Mouse (Mus musculus) c-Kit-positive CD71-positive TER-119-negative erythroid progenitor cells, embryonic 14.5 days (primary cell): ENCODE results near the gene Gpatch2l.

Experiments used
- DNase-seq: peaks from one replicate; pipeline ENCODE4 v3.0.0-alpha.2; 2013; ENCODE audit warnings: low read depth

Gene Gpatch2l

GRCm38 (mm10) chr12:86280000-86280399 is 38.3 kb downstream of the Gpatch2l start:
- DNase-seq = no peak

- DNase-seq = no peak
Observed at GRCm38 (mm10) chr12:86285704-86286103, 44.0 kb downstream of the Gpatch2l start.

GRCm38 (mm10) chr12:86297450-86297849 is 55.8 kb downstream of the Gpatch2l start:
- DNase-seq = no peak

GRCm38 (mm10) chr12:86302973-86303372 is 61.3 kb downstream of the Gpatch2l start:
- no peak for DNase-seq

GRCm38 (mm10) chr12:86305045-86305444 is 63.4 kb downstream of the Gpatch2l start:
- DNase-seq = no peak

GRCm38 (mm10) chr12:86305635-86306243 is 64.1 kb downstream of the Gpatch2l start:
- DNase-seq = peak; percentile 34

GRCm38 (mm10) chr12:86309474-86309873 is 67.8 kb downstream of the Gpatch2l start:
- DNase-seq = no peak

GRCm38 (mm10) chr12:86309902-86310301 is 68.2 kb downstream of the Gpatch2l start:
- DNase-seq = no peak

GRCm38 (mm10) chr12:86320629-86321028 is 79.0 kb downstream of the Gpatch2l start:
- no peak for DNase-seq

- DNase-seq = no peak
Observed at GRCm38 (mm10) chr12:86324297-86324696, 82.6 kb downstream of the Gpatch2l start.

GRCm38 (mm10) chr12:86329813-86330212 is 88.2 kb downstream of the Gpatch2l start:
- no peak for DNase-seq

- DNase-seq = no peak
Observed at GRCm38 (mm10) chr12:86330684-86331083, 89.0 kb downstream of the Gpatch2l start.

- DNase-seq = no peak
Observed at GRCm38 (mm10) chr12:86331248-86331647, 89.6 kb downstream of the Gpatch2l start.

GRCm38 (mm10) chr12:86336209-86336608 is 94.6 kb downstream of the Gpatch2l start:
- peak; percentile 5 for DNase-seq

GRCm38 (mm10) chr12:86336887-86337286 is 95.2 kb downstream of the Gpatch2l start:
- DNase-seq = no peak
